Mouse (Mus musculus) lung, adult 2 months (tissue): Measurements from ENCODE around the gene Ccdc13.

Experiments
- CTCF ChIP-seq: fragments of 200-500 bp; IDR thresholded peaks from 2 replicates; pipeline ENCODE4 v1.5.1; 2011; ENCODE audit warnings: mild to moderate bottlenecking, low read length, control low read depth; ENCODE audit not compliant: insufficient read depth
- POLR2A ChIP-seq: fragments of 200-500 bp; IDR thresholded peaks from 2 replicates; pipeline ENCODE4 v1.6.1; 2011; ENCODE audit warnings: low read depth, mild to moderate bottlenecking, control low read depth, low read length, borderline replicate concordance; ENCODE audit errors: extremely low read depth

GRCm38 (mm10) chr9:121868236-121868635, 29.0 kb upstream of the Ccdc13 start:
- TF ChIP-seq CTCF = no peak
- no peak for TF ChIP-seq POLR2A
